8 mouse cellular contexts compared by ENCODE assay signal in the genomic region with DNA sequence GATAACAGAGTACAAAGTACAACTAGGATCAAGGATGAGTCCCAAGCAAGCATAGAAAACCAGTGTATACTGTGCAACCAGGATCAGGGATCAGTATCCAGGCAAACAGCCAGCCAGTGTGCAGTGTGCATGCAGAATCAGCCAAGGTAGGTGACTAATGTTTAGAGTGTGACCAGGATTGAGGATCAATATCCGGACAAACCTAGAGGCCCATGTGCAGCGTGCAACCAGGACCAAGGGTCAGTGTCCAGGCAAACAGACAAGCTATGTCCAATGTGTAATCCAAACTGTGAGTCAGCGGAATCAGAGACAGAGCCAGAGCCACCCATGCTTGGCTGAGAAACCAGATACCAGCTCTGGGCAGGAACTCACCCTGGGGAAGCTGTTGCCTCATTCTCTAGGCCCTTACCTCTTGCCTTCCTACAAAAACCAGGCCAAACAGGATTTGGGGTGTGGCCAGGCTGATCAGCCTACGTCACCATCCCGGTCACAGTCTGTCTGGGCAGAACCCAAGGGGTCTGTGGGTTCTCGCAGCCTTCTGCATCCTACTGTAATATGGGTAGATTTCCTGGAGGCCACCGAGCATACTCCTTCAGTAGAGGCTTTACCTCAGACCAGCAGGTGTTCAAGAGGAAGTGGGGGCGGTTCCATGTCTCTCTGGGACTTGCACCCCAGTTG. TPM values are rescaled to one million over a fixed set of nuclear protein-coding genes. Genes with fewer than 3 reads are reported as not detected.
DNase-seq lines count a peak whose midpoint lies in the region; ATAC-seq and TF ChIP-seq lines count a peak whose summit lies in the region.

No protein-coding gene starts in this region.

- no peak for TF ChIP-seq CTCF in bone marrow, adult 2 months (IDR thresholded peaks at IDR 0.05; ENCODE audit: control insufficient read depth, insufficient read depth, low read length)

- H3K36me3 ChIP-seq in stomach, embryonic 14.5 days (ENCODE audit: control insufficient read depth, insufficient read depth, low read length), result no peaks in the 10 kb centered on the region

- WGBS in bone marrow, adult 2 months, result 30% methylated on average over 8 of the region's 8 CpGs
- WGBS in stomach, embryonic 14.5 days, result 76% methylated on average over 8 of the region's 8 CpGs

- H3K4me1 ChIP-seq in bone marrow, adult 2 months (ENCODE audit: control insufficient read depth, insufficient read depth, low read length), result peaks cover 10% of the 10 kb centered on the region
- peaks cover 15% of the 10 kb centered on the region; the same call in 1 of the 2 replicates for H3K4me1 ChIP-seq in stomach, embryonic 14.5 days (ENCODE audit: control insufficient read depth, insufficient read depth, low read length)

- H3K9me3 ChIP-seq in stomach, embryonic 14.5 days (ENCODE audit: control insufficient read depth, low read depth, low read length), result no peaks in the 10 kb centered on the region

- no peaks in the 10 kb centered on the region for H3K27me3 ChIP-seq in stomach, embryonic 14.5 days (ENCODE audit: control insufficient read depth, insufficient read depth, low read length)

- H3K27ac ChIP-seq in bone marrow, adult 2 months (ENCODE audit: control insufficient read depth, insufficient read depth, low read depth, low read length, poor library complexity), result peak overlapping the region; percentile 0; the same call in 1 of the 2 replicates
- H3K27ac ChIP-seq in stomach, embryonic 14.5 days (ENCODE audit: low read length), result peak overlapping the region; percentile 28; the same call in 1 of the 2 replicates

- TF ChIP-seq POLR2A in bone marrow, adult 2 months (IDR thresholded peaks at IDR 0.05; ENCODE audit: borderline replicate concordance, control insufficient read depth, low read depth, low read length), result no peak

- DNase-seq in CD4-positive, CD25-positive, alpha-beta regulatory T cell, adult 2 months (ENCODE audit: low read depth, low spot score), result peak; percentile 58
- DNase-seq in heart, postnatal 25 days (ENCODE audit: low spot score), result peak; percentile 65
- DNase-seq in liver, result peak; percentile 56
- DNase-seq in right cerebral cortex, postnatal 25 days, result no peak
- DNase-seq in cerebellum, adult 11 months, result no peak

- ATAC-seq in stomach, embryonic 14.5 days (ENCODE audit: insufficient number of reproducible peaks, insufficient read depth, low FRiP score, low read depth), result no peak; the same call in 1 of the 2 replicates
- ATAC-seq in cerebellum, adult (ENCODE audit: insufficient number of reproducible peaks, low FRiP score, low TSS enrichment), result no peak

- no peak overlapping the region for H3K4me3 ChIP-seq in bone marrow, adult 2 months (replicated peaks; ENCODE audit: control insufficient read depth, low read depth, low read length)
- no peak overlapping the region for H3K4me3 ChIP-seq in stomach, embryonic 14.5 days (ENCODE audit: low read depth, low read length)

- H3K4me2 ChIP-seq in stomach, embryonic 14.5 days (replicated peaks; ENCODE audit: low read depth, low read length), result no peak overlapping the region

- intact Hi-C loops in heart, postnatal 25 days (cut with DNase I), result loop anchor here (2.0 kb wide), 1 partner anchor 17 kb away; no protein-coding TSS in a partner anchor

- no peak overlapping the region for H3K9ac ChIP-seq in stomach, embryonic 14.5 days (replicated peaks; ENCODE audit: low read depth, low read length)

RNA-seq across cellular contexts. Expression of a gene that starts 20.4 kb away (rescaled TPM):
- 21.3 and 35.8 TPM in 2 replicates for polyA plus RNA-seq in bone marrow, adult 2 months (2011; ENCODE audit: insufficient read depth, insufficient read length, low replicate concordance, missing spikeins)
- total RNA-seq in heart, postnatal 25 days (2021), result 10 to 100 TPM; 63.9 to 71.4 TPM
- 9.7 and 10.0 TPM in 2 replicates for polyA plus RNA-seq in stomach, embryonic 14.5 days (2014; fragmentation: Nextera tagmentation; extraction: Ambion mirVana)

Comparison
In these comparisons a context has a peak if more than half of its experiments do, and no peak if none do; other contexts are left out.
1. DNase-seq: peak in CD4-positive, CD25-positive, alpha-beta regulatory T cell, adult 2 months (single experiment), heart, postnatal 25 days (single experiment) and liver (single experiment); none in right cerebral cortex, postnatal 25 days (single experiment) and cerebellum, adult 11 months (single experiment).